Mouse (Mus musculus) inflammation-experienced regulatory T-cells (primary cell): ENCODE measurements around the gene Zfp108. TPM values are rescaled to one million over a fixed set of nuclear protein-coding genes. Genes with fewer than 3 reads are reported as not detected.

Source experiments
- polyA plus RNA-seq, 2 experiments: library from polyadenylated mRNA; unstranded; fragments of 100-300 nt; shearing (Covaris generic); gene quantifications; one replicate each; pipeline ENCODE4 v1.2.1; 2017

The Zfp108 gene
- under 1 TPM; 0.43 to 0.93 TPM for polyA plus RNA-seq

DNA sequence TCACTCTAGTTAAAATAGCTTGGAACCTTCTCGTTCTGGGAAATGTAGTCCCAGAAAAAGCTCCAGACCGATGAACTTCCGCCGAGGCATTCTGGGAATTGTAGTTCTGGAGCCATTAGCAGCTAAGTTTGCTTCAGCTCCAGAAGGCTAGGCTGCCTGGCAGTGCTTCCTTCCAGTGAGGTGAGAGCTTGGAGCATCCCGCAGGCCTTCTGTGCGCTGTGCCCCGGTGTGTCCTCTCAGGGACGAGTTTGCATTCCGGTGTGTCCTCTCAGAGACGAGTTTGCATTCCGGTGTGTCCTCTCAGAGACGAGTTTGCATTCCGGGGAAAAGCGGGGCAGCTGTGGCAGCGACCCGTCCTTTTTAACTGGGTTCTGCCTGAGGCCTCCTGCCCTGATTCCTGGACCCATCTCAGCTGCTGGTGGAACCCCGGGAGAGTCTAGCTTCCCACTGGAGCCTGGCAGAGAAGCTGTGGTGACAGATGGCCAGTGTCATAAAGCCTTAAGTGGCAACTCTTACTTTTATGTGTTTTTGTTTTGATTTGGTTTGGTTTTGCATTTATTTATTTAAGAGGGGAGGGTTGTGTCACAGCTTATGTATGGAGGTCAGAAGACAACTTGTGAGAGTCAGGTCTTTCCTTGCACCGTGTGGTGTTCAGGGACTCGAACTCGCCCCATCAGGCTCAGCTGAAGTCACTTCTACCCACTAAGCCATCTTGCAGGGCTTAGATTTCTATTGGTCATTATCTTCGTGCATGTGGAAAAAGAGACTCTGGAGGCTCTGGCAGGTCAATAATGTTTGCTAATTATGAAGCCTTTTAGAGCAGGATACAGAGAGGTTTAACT, at the start of gene Zfp108:
Gene Zfp108, plus strand, starts transcription at position 162 of the 842 bp plus-strand sequence.

DNA sequence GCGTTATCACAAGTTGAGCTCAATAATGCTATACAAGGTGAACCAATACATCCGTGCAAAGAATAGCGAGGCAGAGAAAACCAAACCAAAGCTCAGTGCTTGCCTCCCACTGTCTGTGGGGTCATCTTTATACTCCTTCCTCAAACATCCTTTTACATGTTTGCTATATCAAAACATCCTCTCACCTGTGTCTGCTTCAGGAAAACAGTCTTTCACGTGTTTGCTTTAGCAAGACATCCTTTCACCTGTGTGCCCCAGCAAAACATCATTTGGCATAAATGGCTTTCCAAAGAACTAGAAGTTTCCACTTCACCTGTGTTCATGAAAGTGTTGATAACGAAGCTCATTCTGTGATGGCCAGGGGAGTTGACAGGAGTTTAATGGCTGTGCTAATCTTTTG, 43.3 kb upstream of the Zfp108 start, which contains the start of gene Zfp111:
Gene Zfp111, minus strand, starts transcription at position 101 of the 400 bp plus-strand sequence.

GRCm38 (mm10) chr7:24237040-24237791, 17.4 kb upstream of the Zfp108 start, which contains the start of gene Zfp109:
Zfp109 (minus strand) TSS chr7:24237560.

DNA sequence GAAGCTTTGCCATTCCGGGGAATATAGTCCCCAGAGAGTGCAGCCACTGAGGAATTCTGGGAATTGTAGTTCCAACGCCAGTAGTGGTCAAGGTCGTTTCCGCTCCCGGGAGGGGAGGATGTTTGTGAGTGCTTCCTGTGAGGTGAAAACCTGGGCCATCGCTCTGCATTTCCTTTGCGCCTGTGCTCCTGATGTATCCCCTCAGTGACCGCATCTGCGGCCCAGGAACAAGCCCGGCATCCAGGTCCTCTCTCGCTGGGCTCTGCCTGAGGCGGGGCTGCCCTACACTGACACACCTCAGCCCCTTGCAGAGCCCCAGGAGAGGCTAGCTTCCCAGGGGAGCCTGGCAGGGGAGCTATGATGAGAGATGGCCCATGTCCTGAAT, 15.7 kb downstream of the Zfp108 start, which contains the start of gene Zfp93:
Gene Zfp93, plus strand, starts transcription at position 133 of the 385 bp plus-strand sequence.

DNA sequence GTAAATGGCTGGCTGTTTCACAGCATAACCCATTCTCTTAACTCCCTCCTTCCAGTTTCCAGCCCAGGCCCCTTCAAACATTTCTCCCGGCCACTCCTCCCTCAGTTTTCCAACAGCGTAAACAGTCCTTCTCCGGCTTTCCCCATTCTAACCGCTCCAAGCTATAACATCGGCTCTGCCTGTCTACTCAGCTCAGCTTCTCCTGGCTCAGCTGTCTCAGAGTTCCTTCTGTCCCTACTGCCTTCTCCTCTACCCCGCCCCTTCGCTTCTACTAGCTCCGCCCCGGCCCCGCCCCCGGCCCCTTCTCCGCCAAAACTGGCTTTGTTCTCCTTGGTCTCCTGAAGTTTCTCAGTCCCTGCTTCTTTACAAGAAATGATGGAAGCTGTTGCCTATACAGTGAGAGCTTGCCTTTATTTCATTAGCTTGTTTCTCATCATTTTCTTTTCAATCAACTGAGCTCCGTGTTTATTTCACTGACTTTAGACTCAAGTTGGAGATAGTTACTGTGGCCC, 46.2 kb downstream of the Zfp108 start, which contains the start of gene Zfp61:
Gene Zfp61, minus strand, starts transcription at position 462 of the 512 bp plus-strand sequence.

Other genes with a start within 250 kb of the Zfp108 start
- gene Vmn1r183, start 201.5 kb upstream of the Zfp108 start, polyA plus RNA-seq, result 1 to 10 TPM in 1 of 2 experiments, under 1 TPM in 1; 0.05 to 1.3 TPM
- 10 to 100 TPM; 28.1 to 47.1 TPM for gene Zfp180, start 172.9 kb upstream of the Zfp108 start, polyA plus RNA-seq
- gene Zfp112, start 142.5 kb upstream of the Zfp108 start, polyA plus RNA-seq, result under 1 TPM; 0.60 to 0.88 TPM
- gene Zfp235, start 120.6 kb upstream of the Zfp108 start, polyA plus RNA-seq, result 10 to 100 TPM; 13.4 to 18.2 TPM
- gene Zfp114, start 79.7 kb upstream of the Zfp108 start, polyA plus RNA-seq, result 1 to 10 TPM in 1 of 2 experiments, under 1 TPM in 1; 0.78 to 1.6 TPM
- 1 to 10 TPM in 1 of 2 experiments, under 1 TPM in 1; 0.80 to 3.0 TPM for gene Zfp111, start 43.4 kb upstream of the Zfp108 start, polyA plus RNA-seq
- 1 to 10 TPM; 5.5 to 5.8 TPM for gene Zfp109, start 17.2 kb upstream of the Zfp108 start, polyA plus RNA-seq
- gene Zfp93, start 15.6 kb downstream of the Zfp108 start, polyA plus RNA-seq, result 1 to 10 TPM; 2.7 to 4.1 TPM
- 10 to 100 TPM; 20.2 to 27.5 TPM for gene Zfp61, start 46.4 kb downstream of the Zfp108 start, polyA plus RNA-seq
- 10 to 100 TPM; 17.0 to 17.9 TPM for gene Zfp94, start 61.9 kb downstream of the Zfp108 start, polyA plus RNA-seq
- not detected for gene Tescl, start 79.1 kb downstream of the Zfp108 start, polyA plus RNA-seq
- 1 to 10 TPM in 1 of 2 experiments, under 1 TPM in 1; 0.11 to 2.3 TPM for gene Lypd5, start 94.4 kb downstream of the Zfp108 start, polyA plus RNA-seq
- 100 to 1,000 TPM; 350 to 423 TPM for gene Kcnn4, start 115.5 kb downstream of the Zfp108 start, polyA plus RNA-seq
- gene Smg9, start 144.8 kb downstream of the Zfp108 start, polyA plus RNA-seq, result 10 to 100 TPM; 51.5 to 80.1 TPM
- gene Irgc1, start 197.5 kb downstream of the Zfp108 start, polyA plus RNA-seq, result under 1 TPM in 1 of 2 experiments, not detected in 1; 0.45 TPM
- gene Plaur, start 207.7 kb downstream of the Zfp108 start, polyA plus RNA-seq, result 1 to 10 TPM in 1 of 2 experiments, under 1 TPM in 1; 0.65 to 3.3 TPM
- gene Cadm4, start 227.2 kb downstream of the Zfp108 start, polyA plus RNA-seq, result under 1 TPM; 0.42 to 0.82 TPM